Mouse (Mus musculus): ENCODE data around the gene Fbxl8. TPM values are rescaled to one million over a fixed set of nuclear protein-coding genes. Genes with fewer than 3 reads are reported as not detected.

Gene Fbxl8
- polyA plus RNA-seq, 1 experiment = 0.51 TPM

DNA sequence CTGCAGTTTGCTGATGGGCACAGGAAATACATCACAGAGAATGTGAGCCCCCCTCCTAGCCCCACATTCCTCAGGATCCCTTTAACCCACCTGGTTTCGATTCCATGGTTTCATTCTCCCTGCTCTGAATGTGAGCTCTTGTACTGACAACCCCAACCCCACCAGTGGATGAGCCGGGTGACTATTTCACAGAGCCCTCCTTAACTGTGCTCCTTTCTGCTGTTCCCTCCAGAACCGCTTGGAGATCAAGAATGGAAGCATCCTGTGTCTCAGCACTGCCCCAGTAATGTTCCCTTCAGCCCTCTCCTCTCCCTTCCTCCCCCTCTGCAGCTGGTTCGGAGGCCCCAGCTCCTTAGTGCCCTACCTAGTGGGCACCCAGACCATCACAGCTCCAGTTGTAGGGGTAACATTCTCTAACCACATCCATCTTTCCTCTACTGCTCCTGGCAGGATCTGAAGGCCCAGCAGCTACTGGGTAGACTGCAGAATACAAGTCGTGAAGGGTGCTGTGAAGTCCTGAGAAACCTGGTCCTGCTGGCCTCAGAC, 41.8 kb downstream of the Fbxl8 start:
- Histone ChIP-seq H3K4me3 (ENCODE audit: control insufficient read depth, low read depth, low read length) (no peak overlapping the region; the same call in 1 of the 2 replicates), H3K27me3 (ENCODE audit: control insufficient read depth, insufficient read depth, low read length) (no peaks in the 10 kb centered on the region), H3K36me3 (ENCODE audit: control insufficient read depth, insufficient read depth, low read length) (peaks cover 2% of the 10 kb centered on the region; the same call in 1 of the 2 replicates), H3K4me1 (ENCODE audit: control insufficient read depth, insufficient read depth, low read length) (peaks cover 7% of the 10 kb centered on the region), H3K27ac (ENCODE audit: control insufficient read depth, insufficient read depth, low read depth, low read length) (no peak overlapping the region)
- TF ChIP-seq POLR2A (IDR thresholded peaks at IDR 0.05; ENCODE audit: control insufficient read depth, low read depth, low read length) (no peak), CTCF (IDR thresholded peaks at IDR 0.05; ENCODE audit: control insufficient read depth, insufficient read depth, insufficient replicate concordance, low read depth, low read length) (no peak)

DNA sequence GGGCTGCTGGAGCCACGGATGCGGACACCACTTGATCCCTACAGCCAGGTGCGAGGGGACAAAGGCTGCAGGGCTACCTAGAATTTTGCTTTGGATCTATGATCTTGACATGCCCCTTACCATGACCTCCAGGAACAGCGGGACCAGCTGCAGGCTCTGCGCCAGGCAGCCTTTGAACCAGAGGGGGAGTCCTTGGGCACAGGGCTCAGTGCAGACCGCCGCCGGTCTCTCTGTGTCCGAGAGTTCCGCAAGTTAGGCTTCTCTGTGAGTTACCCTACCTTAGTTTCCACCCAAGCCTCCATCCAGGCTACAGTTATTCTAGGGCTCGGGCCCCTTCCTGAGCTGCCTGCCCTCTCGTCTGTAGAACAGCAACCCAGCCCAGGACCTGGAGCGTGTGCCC, 43.2 kb downstream of the Fbxl8 start:
- no peaks in the 10 kb centered on the region; the same call in 1 of the 2 replicates for H3K36me3 ChIP-seq (ENCODE audit: control insufficient read depth, insufficient read depth, low read length)
- no peak overlapping the region for H3K27ac ChIP-seq (ENCODE audit: control insufficient read depth, insufficient read depth, low read depth, low read length)
- no peak for TF ChIP-seq CTCF (IDR thresholded peaks at IDR 0.05; ENCODE audit: control insufficient read depth, insufficient read depth, insufficient replicate concordance, low read depth, low read length)
- TF ChIP-seq POLR2A (IDR thresholded peaks at IDR 0.05; ENCODE audit: control insufficient read depth, low read depth, low read length) = no peak
- no peak overlapping the region for H3K4me3 ChIP-seq (ENCODE audit: control insufficient read depth, low read depth, low read length)
- peaks cover 7% of the 10 kb centered on the region for H3K4me1 ChIP-seq (ENCODE audit: control insufficient read depth, insufficient read depth, low read length)
- no peaks in the 10 kb centered on the region for H3K27me3 ChIP-seq (ENCODE audit: control insufficient read depth, insufficient read depth, low read length)

DNA sequence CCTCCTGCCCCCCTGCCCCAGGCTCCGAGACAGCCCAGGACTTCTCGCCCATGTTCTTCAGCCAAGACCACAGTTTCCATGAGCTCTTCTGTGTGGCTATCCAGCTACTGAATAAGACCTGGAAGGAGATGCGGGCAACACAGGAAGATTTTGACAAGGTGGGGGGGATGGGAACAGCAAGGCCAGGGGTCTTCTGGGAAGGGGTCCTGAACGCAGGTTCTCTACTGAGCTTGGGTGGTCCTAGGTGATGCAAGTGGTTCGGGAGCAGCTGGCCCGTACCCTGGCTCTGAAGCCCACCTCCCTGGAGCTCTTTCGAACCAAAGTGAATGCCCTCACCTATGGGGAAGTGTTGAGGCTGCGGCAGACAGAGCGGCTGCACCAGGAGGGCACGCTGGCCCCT, 44.0 kb downstream of the Fbxl8 start:
- no peak overlapping the region for H3K27ac ChIP-seq (ENCODE audit: control insufficient read depth, insufficient read depth, low read depth, low read length)
- H3K4me1 ChIP-seq (ENCODE audit: control insufficient read depth, insufficient read depth, low read length) = peaks cover 7% of the 10 kb centered on the region
- no peaks in the 10 kb centered on the region; the same call in 1 of the 2 replicates for H3K36me3 ChIP-seq (ENCODE audit: control insufficient read depth, insufficient read depth, low read length)
- H3K27me3 ChIP-seq (ENCODE audit: control insufficient read depth, insufficient read depth, low read length) = no peaks in the 10 kb centered on the region
- TF ChIP-seq CTCF (IDR thresholded peaks at IDR 0.05; ENCODE audit: control insufficient read depth, insufficient read depth, insufficient replicate concordance, low read depth, low read length) (no peak), POLR2A (IDR thresholded peaks at IDR 0.05; ENCODE audit: control insufficient read depth, low read depth, low read length) (no peak)
- H3K4me3 ChIP-seq (ENCODE audit: control insufficient read depth, low read depth, low read length) = no peak overlapping the region

DNA sequence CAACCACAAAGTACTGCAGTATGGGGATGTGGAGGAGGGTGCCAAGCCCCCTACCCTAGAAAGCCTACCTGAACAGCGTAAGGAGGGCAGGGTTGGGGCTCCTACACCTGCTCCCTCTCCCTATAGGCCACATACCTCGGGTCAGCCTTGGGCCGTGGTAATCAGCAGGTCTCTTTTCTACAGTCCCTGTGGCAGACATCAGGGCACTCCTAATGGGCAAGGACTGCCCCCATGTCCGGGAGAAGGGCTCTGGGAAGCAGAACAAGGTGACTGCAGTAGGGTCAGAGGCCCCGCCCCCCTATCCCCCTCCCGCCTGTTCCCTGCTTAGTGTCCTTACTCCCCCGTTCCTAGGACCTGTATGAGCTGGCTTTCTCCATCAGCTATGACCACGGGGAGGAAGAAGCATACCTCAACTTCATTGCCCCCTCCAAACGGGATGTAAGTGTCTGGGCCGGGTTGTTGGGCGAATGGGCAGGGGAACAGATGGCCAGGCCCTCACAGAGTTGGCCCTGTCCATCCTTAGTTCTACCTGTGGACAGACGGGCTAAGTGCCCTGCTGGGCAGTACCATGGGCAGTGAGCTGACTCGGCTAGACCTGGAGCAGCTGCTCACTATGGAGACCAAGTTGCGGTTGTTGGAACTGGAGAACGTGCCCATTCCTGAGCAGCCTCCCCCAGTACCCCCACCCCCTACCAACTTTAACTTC, 44.8 kb downstream of the Fbxl8 start:
- Histone ChIP-seq H3K4me1 (ENCODE audit: control insufficient read depth, insufficient read depth, low read length) (peaks cover 7% of the 10 kb centered on the region), H3K36me3 (ENCODE audit: control insufficient read depth, insufficient read depth, low read length) (no peaks in the 10 kb centered on the region; the same call in 1 of the 2 replicates), H3K27ac (ENCODE audit: control insufficient read depth, insufficient read depth, low read depth, low read length) (no peak overlapping the region), H3K27me3 (ENCODE audit: control insufficient read depth, insufficient read depth, low read length) (no peaks in the 10 kb centered on the region), H3K4me3 (ENCODE audit: control insufficient read depth, low read depth, low read length) (no peak overlapping the region)
- no peak for TF ChIP-seq CTCF (IDR thresholded peaks at IDR 0.05; ENCODE audit: control insufficient read depth, insufficient read depth, insufficient replicate concordance, low read depth, low read length)
- TF ChIP-seq POLR2A (IDR thresholded peaks at IDR 0.05; ENCODE audit: control insufficient read depth, low read depth, low read length) = no peak

DNA sequence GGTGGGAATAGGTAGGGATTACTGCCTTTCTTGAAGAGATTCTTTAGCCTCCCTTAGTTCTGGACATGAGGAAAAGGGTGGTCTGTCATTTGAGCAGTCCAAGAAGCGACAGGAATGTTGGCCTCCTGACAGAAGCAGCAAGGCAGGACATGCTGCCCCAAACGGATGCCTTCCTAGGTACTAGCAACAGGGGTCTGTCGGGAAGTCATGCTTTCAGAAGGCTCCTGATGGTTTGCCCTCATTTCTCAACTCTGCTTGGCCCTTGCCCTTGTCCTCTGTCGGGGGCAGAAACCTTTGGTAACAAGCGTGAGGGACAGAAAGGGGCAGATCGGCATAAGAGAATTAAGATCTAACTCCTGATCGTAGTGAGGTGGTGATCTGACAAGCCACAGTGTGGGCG, 45.7 kb downstream of the Fbxl8 start:
- peaks cover 7% of the 10 kb centered on the region for H3K4me1 ChIP-seq (ENCODE audit: control insufficient read depth, insufficient read depth, low read length)
- no peaks in the 10 kb centered on the region for H3K27me3 ChIP-seq (ENCODE audit: control insufficient read depth, insufficient read depth, low read length)
- H3K4me3 ChIP-seq (ENCODE audit: control insufficient read depth, low read depth, low read length) = no peak overlapping the region
- H3K27ac ChIP-seq (ENCODE audit: control insufficient read depth, insufficient read depth, low read depth, low read length) = no peak overlapping the region
- no peaks in the 10 kb centered on the region; the same call in 1 of the 2 replicates for H3K36me3 ChIP-seq (ENCODE audit: control insufficient read depth, insufficient read depth, low read length)
- TF ChIP-seq CTCF (IDR thresholded peaks at IDR 0.05; ENCODE audit: control insufficient read depth, insufficient read depth, insufficient replicate concordance, low read depth, low read length) (no peak), POLR2A (IDR thresholded peaks at IDR 0.05; ENCODE audit: control insufficient read depth, low read depth, low read length) (no peak)

DNA sequence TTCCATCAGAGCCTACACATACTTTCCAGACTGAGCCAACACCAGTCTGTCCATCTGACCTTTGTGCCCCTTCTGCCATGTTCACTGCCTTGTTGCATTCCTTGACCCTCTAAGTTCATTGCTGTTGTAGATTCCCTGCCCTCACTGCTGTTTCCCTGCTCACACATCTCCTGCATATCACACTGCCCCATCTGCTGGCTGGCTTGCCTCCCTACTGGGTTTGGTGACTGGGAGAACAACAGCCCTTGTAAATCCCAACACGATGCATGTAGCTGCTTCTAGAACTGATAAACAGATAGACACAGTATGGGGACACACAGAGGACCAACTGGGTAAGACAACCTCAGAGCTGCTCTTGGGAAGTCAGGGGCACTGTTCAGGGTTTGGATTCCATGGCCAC, 47.3 kb downstream of the Fbxl8 start:
- H3K4me3 ChIP-seq (ENCODE audit: control insufficient read depth, low read depth, low read length) = no peak overlapping the region
- no peaks in the 10 kb centered on the region for H3K27me3 ChIP-seq (ENCODE audit: control insufficient read depth, insufficient read depth, low read length)
- H3K4me1 ChIP-seq (ENCODE audit: control insufficient read depth, insufficient read depth, low read length) = no peaks in the 10 kb centered on the region; the same call in 1 of the 2 replicates
- no peaks in the 10 kb centered on the region; the same call in 1 of the 2 replicates for H3K36me3 ChIP-seq (ENCODE audit: control insufficient read depth, insufficient read depth, low read length)
- no peak overlapping the region for H3K27ac ChIP-seq (ENCODE audit: control insufficient read depth, insufficient read depth, low read depth, low read length)
- TF ChIP-seq POLR2A (IDR thresholded peaks at IDR 0.05; ENCODE audit: control insufficient read depth, low read depth, low read length) (no peak), CTCF (IDR thresholded peaks at IDR 0.05; ENCODE audit: control insufficient read depth, insufficient read depth, insufficient replicate concordance, low read depth, low read length) (no peak)

DNA sequence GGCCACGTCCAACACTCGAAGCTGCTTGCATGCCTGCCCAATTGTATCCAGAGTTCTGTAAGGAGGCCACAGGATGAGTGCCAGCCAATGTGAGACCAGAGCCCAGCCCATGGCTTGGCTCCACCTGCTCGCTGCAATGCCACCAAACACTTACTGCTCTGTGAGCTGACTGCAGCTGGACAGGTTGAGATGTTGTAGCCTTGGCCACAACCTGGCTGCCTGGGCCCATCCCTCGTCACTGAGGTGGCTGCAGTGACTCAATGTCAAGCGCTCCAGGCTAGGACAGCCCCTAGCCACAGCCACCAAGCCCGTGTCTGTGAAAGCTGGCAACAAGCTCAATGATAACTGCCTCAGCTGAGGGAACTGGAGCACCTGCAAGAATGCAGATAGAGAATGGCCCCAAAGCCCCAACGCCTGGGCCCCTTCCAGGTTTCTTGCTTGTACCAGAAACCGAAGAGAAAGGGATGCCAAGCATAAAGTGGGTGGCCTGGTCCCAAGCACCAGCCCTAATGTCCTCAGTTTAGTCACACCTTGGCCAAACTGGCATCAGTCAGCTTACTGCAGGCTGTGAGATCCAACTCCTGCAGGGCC, 48.5 kb downstream of the Fbxl8 start:
- TF ChIP-seq CTCF (IDR thresholded peaks at IDR 0.05; ENCODE audit: control insufficient read depth, insufficient read depth, insufficient replicate concordance, low read depth, low read length) = no peak
- TF ChIP-seq POLR2A (IDR thresholded peaks at IDR 0.05; ENCODE audit: control insufficient read depth, low read depth, low read length) = no peak

More for the DNA sequence above, 48.5 kb downstream of the Fbxl8 start:
- Histone ChIP-seq H3K27ac (ENCODE audit: control insufficient read depth, insufficient read depth, low read depth, low read length) (no peak overlapping the region), H3K4me1 (ENCODE audit: control insufficient read depth, insufficient read depth, low read length) (no peaks in the 10 kb centered on the region; the same call in 1 of the 2 replicates), H3K4me3 (ENCODE audit: control insufficient read depth, low read depth, low read length) (no peak overlapping the region), H3K27me3 (ENCODE audit: control insufficient read depth, insufficient read depth, low read length) (no peaks in the 10 kb centered on the region), H3K36me3 (ENCODE audit: control insufficient read depth, insufficient read depth, low read length) (peaks cover 2% of the 10 kb centered on the region; the same call in 1 of the 2 replicates)

All from testis, adult 2 months (tissue).